Mouse (Mus musculus): ENCODE results near the gene Grb2.

Grb2 gene

GRCm38 (mm10) chr11:115642705-115643104, 65.7 kb downstream of the Grb2 start:
- DNase-seq = no peak

GRCm38 (mm10) chr11:115641664-115642036, 66.7 kb downstream of the Grb2 start:
- no peak for DNase-seq

GRCm38 (mm10) chr11:115640978-115641663, 67.3 kb downstream of the Grb2 start:
- peak in 1 of 2 experiments; percentile 17 for DNase-seq

- DNase-seq = no peak
Measured at GRCm38 (mm10) chr11:115640311-115640828, 68.0 kb downstream of the Grb2 start.

- DNase-seq = no peak
Measured at GRCm38 (mm10) chr11:115639540-115639939, 68.9 kb downstream of the Grb2 start.

GRCm38 (mm10) chr11:115638498-115639409, 69.6 kb downstream of the Grb2 start:
- peak; percentile 39 to 77 for DNase-seq

GRCm38 (mm10) chr11:115636960-115637359, 71.4 kb downstream of the Grb2 start:
- DNase-seq = no peak

GRCm38 (mm10) chr11:115635484-115635883, 72.9 kb downstream of the Grb2 start:
- no peak for DNase-seq

GRCm38 (mm10) chr11:115635041-115635440, 73.4 kb downstream of the Grb2 start:
- DNase-seq = no peak

GRCm38 (mm10) chr11:115634109-115634508, 74.3 kb downstream of the Grb2 start:
- peak in 1 of 2 experiments; percentile 53 for DNase-seq

GRCm38 (mm10) chr11:115632862-115633261, 75.5 kb downstream of the Grb2 start:
- DNase-seq = no peak

GRCm38 (mm10) chr11:115632247-115632646, 76.2 kb downstream of the Grb2 start:
- DNase-seq = no peak

GRCm38 (mm10) chr11:115631505-115631890, 76.9 kb downstream of the Grb2 start:
- DNase-seq = peak in 1 of 2 experiments; percentile 68

- DNase-seq = peak; percentile 77 to 82
Measured at GRCm38 (mm10) chr11:115630532-115631504, 77.6 kb downstream of the Grb2 start.

GRCm38 (mm10) chr11:115629734-115630531, 78.5 kb downstream of the Grb2 start:
- no peak for DNase-seq

- no peak for DNase-seq
Measured at GRCm38 (mm10) chr11:115628465-115629101, 79.8 kb downstream of the Grb2 start.

GRCm38 (mm10) chr11:115627705-115628464, 80.5 kb downstream of the Grb2 start, which contains the start of gene Slc25a19:
TSS of gene Slc25a19 (minus strand) at chr11:115628295.
- peak; percentile 99 to 100 for DNase-seq

GRCm38 (mm10) chr11:115626824-115627616, 81.4 kb downstream of the Grb2 start:
- DNase-seq = no peak

GRCm38 (mm10) chr11:115625877-115626276, 82.5 kb downstream of the Grb2 start:
- DNase-seq = no peak
